Mouse (Mus musculus): ENCODE results near the gene Mbl1.

DNA sequence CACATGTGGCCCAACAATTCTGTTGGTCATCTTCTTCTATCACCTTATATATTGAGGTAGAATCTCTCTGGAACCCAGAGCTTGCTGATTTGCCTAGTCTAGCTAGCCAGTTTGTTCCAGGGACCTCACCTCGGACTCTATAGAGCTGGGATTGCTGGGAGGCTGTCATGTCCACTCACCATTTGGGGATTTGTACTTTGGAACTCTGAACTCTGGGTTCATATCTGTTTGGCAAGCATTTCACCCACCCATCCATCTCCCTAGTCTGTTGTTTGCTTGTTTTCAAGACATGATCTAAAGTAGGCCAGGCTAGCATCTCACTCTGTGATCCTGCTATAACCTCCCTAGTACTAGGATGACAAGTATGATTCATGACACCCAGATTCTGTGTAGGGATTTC lies 23.5 kb downstream of the Mbl1 start:
- TF ChIP-seq CTCF (IDR thresholded peaks at IDR 0.05; ENCODE audit: borderline replicate concordance, insufficient read depth, low read depth, low read length) (no peak), POLR2A (IDR thresholded peaks at IDR 0.05; ENCODE audit: borderline replicate concordance, insufficient read depth, low read length) (no peak)

All from cerebellum, adult 2 months (tissue).